Mouse (Mus musculus): ENCODE data around the gene Gpd2. TPM values are rescaled to one million over a fixed set of nuclear protein-coding genes. Genes with fewer than 3 reads are reported as not detected.

Gpd2 gene
- total RNA-seq, 1 experiment: 56.2 TPM

GRCm38 (mm10) chr2:57326091-57326490 lies 88.7 kb downstream of the Gpd2 start:
- DNase-seq (ENCODE audit: low read depth, low spot score): no peak
- Histone ChIP-seq H3K27ac (ENCODE audit: insufficient read depth, low read depth, low read length, poor library complexity, severe bottlenecking) (no peak overlapping the region), H3K4me3 (ENCODE audit: insufficient read depth in 1 of 2, low read depth in 1 of 2, low read length in 2 of 2, poor library complexity in 1 of 2, severe bottlenecking in 1 of 2) (no peak overlapping the region), H3K9ac (ENCODE audit: insufficient read depth, low read depth, low read length, poor library complexity, severe bottlenecking) (no peak overlapping the region), H3K9me3 (ENCODE audit: control insufficient read depth, insufficient read depth, low read depth, low read length) (no peaks in the 10 kb centered on the region), H3K4me1 (ENCODE audit: control insufficient read depth in 2 of 2, insufficient read depth in 2 of 2, low read length in 2 of 2, poor library complexity in 1 of 2) (no peaks in the 10 kb centered on the region), H3K36me3 (ENCODE audit: control insufficient read depth, insufficient read depth, low read length, poor library complexity, severe bottlenecking) (no peaks in the 10 kb centered on the region)
- TF ChIP-seq ZC3H11A (IDR thresholded peaks at IDR 0.05; ENCODE audit: borderline replicate concordance, low read depth, low read length) (no peak), MAFK (IDR thresholded peaks at IDR 0.05; ENCODE audit: insufficient read depth, low read depth, low read length) (no peak), HCFC1 (IDR thresholded peaks at IDR 0.05; ENCODE audit: borderline replicate concordance, insufficient read depth, low read length) (no peak), ZNF384 (IDR thresholded peaks at IDR 0.05; ENCODE audit: low read depth, low read length) (no peak), CHD2 (IDR thresholded peaks at IDR 0.05; ENCODE audit: low read depth, low read length) (no peak)
- in situ Hi-C loops (cut with MboI; ENCODE audit: low sequenced_read_pairs in 2 of 2, unreplicated experiment in 2 of 2): no loop called here

GRCm38 (mm10) chr2:57329327-57329726 lies 91.9 kb downstream of the Gpd2 start:
- Histone ChIP-seq H3K9ac (ENCODE audit: insufficient read depth, low read depth, low read length, poor library complexity, severe bottlenecking) (no peak overlapping the region), H3K4me1 (ENCODE audit: control insufficient read depth in 2 of 2, insufficient read depth in 2 of 2, low read length in 2 of 2, poor library complexity in 1 of 2) (no peaks in the 10 kb centered on the region; a peak in 1 of 4 replicates), H3K4me3 (ENCODE audit: insufficient read depth in 1 of 2, low read depth in 1 of 2, low read length in 2 of 2, poor library complexity in 1 of 2, severe bottlenecking in 1 of 2) (no peak overlapping the region), H3K36me3 (ENCODE audit: control insufficient read depth, insufficient read depth, low read length, poor library complexity, severe bottlenecking) (no peaks in the 10 kb centered on the region), H3K9me3 (ENCODE audit: control insufficient read depth, insufficient read depth, low read depth, low read length) (no peaks in the 10 kb centered on the region), H3K27ac (ENCODE audit: insufficient read depth, low read depth, low read length, poor library complexity, severe bottlenecking) (no peak overlapping the region)
- TF ChIP-seq MAFK (IDR thresholded peaks at IDR 0.05; ENCODE audit: insufficient read depth, low read depth, low read length): no peak
- no peak for TF ChIP-seq ZC3H11A (IDR thresholded peaks at IDR 0.05; ENCODE audit: borderline replicate concordance, low read depth, low read length)
- TF ChIP-seq ZNF384 (IDR thresholded peaks at IDR 0.05; ENCODE audit: low read depth, low read length): no peak
- TF ChIP-seq HCFC1 (IDR thresholded peaks at IDR 0.05; ENCODE audit: borderline replicate concordance, insufficient read depth, low read length): no peak
- no peak for TF ChIP-seq CHD2 (IDR thresholded peaks at IDR 0.05; ENCODE audit: low read depth, low read length)
- in situ Hi-C loops (cut with MboI; ENCODE audit: low sequenced_read_pairs in 2 of 2, unreplicated experiment in 2 of 2): no loop called here
- DNase-seq (ENCODE audit: low read depth, low spot score): no peak

- Histone ChIP-seq H3K4me3 (ENCODE audit: insufficient read depth in 1 of 2, low read depth in 1 of 2, low read length in 2 of 2, poor library complexity in 1 of 2, severe bottlenecking in 1 of 2) (no peak overlapping the region), H3K9ac (ENCODE audit: insufficient read depth, low read depth, low read length, poor library complexity, severe bottlenecking) (no peak overlapping the region), H3K27ac (ENCODE audit: insufficient read depth, low read depth, low read length, poor library complexity, severe bottlenecking) (no peak overlapping the region), H3K36me3 (ENCODE audit: control insufficient read depth, insufficient read depth, low read length, poor library complexity, severe bottlenecking) (no peaks in the 10 kb centered on the region), H3K9me3 (ENCODE audit: control insufficient read depth, insufficient read depth, low read depth, low read length) (no peaks in the 10 kb centered on the region), H3K4me1 (ENCODE audit: control insufficient read depth in 2 of 2, insufficient read depth in 2 of 2, low read length in 2 of 2, poor library complexity in 1 of 2) (peaks cover 0 to 2% of the 10 kb centered on the region in 2 experiments; a peak in 2 of 4 replicates)
- no peak for DNase-seq (ENCODE audit: low read depth, low spot score)
- in situ Hi-C loops (cut with MboI; ENCODE audit: low sequenced_read_pairs in 2 of 2, unreplicated experiment in 2 of 2): no loop called here
- TF ChIP-seq HCFC1 (IDR thresholded peaks at IDR 0.05; ENCODE audit: borderline replicate concordance, insufficient read depth, low read length) (no peak), ZNF384 (IDR thresholded peaks at IDR 0.05; ENCODE audit: low read depth, low read length) (no peak), ZC3H11A (IDR thresholded peaks at IDR 0.05; ENCODE audit: borderline replicate concordance, low read depth, low read length) (no peak), CHD2 (IDR thresholded peaks at IDR 0.05; ENCODE audit: low read depth, low read length) (no peak), MAFK (IDR thresholded peaks at IDR 0.05; ENCODE audit: insufficient read depth, low read depth, low read length) (no peak)
These were observed 93.4 kb downstream of the Gpd2 start for GRCm38 (mm10) chr2:57330812-57331211.

- no peak for TF ChIP-seq ZC3H11A (IDR thresholded peaks at IDR 0.05; ENCODE audit: borderline replicate concordance, low read depth, low read length)
- no peak for TF ChIP-seq CHD2 (IDR thresholded peaks at IDR 0.05; ENCODE audit: low read depth, low read length)
- no peak for TF ChIP-seq HCFC1 (IDR thresholded peaks at IDR 0.05; ENCODE audit: borderline replicate concordance, insufficient read depth, low read length)
- TF ChIP-seq ZNF384 (IDR thresholded peaks at IDR 0.05; ENCODE audit: low read depth, low read length): no peak
- no peak for TF ChIP-seq MAFK (IDR thresholded peaks at IDR 0.05; ENCODE audit: insufficient read depth, low read depth, low read length)
- Histone ChIP-seq H3K9me3 (ENCODE audit: control insufficient read depth, insufficient read depth, low read depth, low read length) (no peaks in the 10 kb centered on the region), H3K4me1 (ENCODE audit: control insufficient read depth in 2 of 2, insufficient read depth in 2 of 2, low read length in 2 of 2, poor library complexity in 1 of 2) (peaks cover 0 to 2% of the 10 kb centered on the region in 2 experiments; a peak in 2 of 4 replicates), H3K9ac (ENCODE audit: insufficient read depth, low read depth, low read length, poor library complexity, severe bottlenecking) (no peak overlapping the region), H3K4me3 (ENCODE audit: insufficient read depth in 1 of 2, low read depth in 1 of 2, low read length in 2 of 2, poor library complexity in 1 of 2, severe bottlenecking in 1 of 2) (no peak overlapping the region), H3K27ac (ENCODE audit: insufficient read depth, low read depth, low read length, poor library complexity, severe bottlenecking) (no peak overlapping the region), H3K36me3 (ENCODE audit: control insufficient read depth, insufficient read depth, low read length, poor library complexity, severe bottlenecking) (no peaks in the 10 kb centered on the region)
- in situ Hi-C loops (cut with MboI; ENCODE audit: low sequenced_read_pairs in 2 of 2, unreplicated experiment in 2 of 2): no loop called here
- no peak for DNase-seq (ENCODE audit: low read depth, low spot score)
These were observed 93.8 kb downstream of the Gpd2 start for GRCm38 (mm10) chr2:57331266-57331665.

GRCm38 (mm10) chr2:57333481-57333880 lies 96.0 kb downstream of the Gpd2 start:
- Histone ChIP-seq H3K9me3 (ENCODE audit: control insufficient read depth, insufficient read depth, low read depth, low read length) (no peaks in the 10 kb centered on the region), H3K4me1 (ENCODE audit: control insufficient read depth in 2 of 2, insufficient read depth in 2 of 2, low read length in 2 of 2, poor library complexity in 1 of 2) (peaks cover 2% of the 10 kb centered on the region in 2 experiments; a peak in 2 of 4 replicates), H3K27ac (ENCODE audit: insufficient read depth, low read depth, low read length, poor library complexity, severe bottlenecking) (no peak overlapping the region), H3K4me3 (ENCODE audit: insufficient read depth in 1 of 2, low read depth in 1 of 2, low read length in 2 of 2, poor library complexity in 1 of 2, severe bottlenecking in 1 of 2) (no peak overlapping the region), H3K36me3 (ENCODE audit: control insufficient read depth, insufficient read depth, low read length, poor library complexity, severe bottlenecking) (peaks cover under 1% of the 10 kb centered on the region; the same call in 1 of the 2 replicates), H3K9ac (ENCODE audit: insufficient read depth, low read depth, low read length, poor library complexity, severe bottlenecking) (no peak overlapping the region)
- TF ChIP-seq ZC3H11A (IDR thresholded peaks at IDR 0.05; ENCODE audit: borderline replicate concordance, low read depth, low read length) (no peak), ZNF384 (IDR thresholded peaks at IDR 0.05; ENCODE audit: low read depth, low read length) (no peak)
- DNase-seq (ENCODE audit: low read depth, low spot score): peak; percentile 15
- in situ Hi-C loops (cut with MboI; ENCODE audit: low sequenced_read_pairs in 2 of 2, unreplicated experiment in 2 of 2): no loop called here

All from ES-E14 (cell line).